Mouse (Mus musculus): Measurements from ENCODE around the gene H2-K1.

- TF ChIP-seq ZC3H11A (IDR thresholded peaks at IDR 0.05; ENCODE audit: borderline replicate concordance, low read depth, low read length) (no peak), ZNF384 (IDR thresholded peaks at IDR 0.05; ENCODE audit: low read depth, low read length) (no peak)
Measured at GRCm38 (mm10) chr17:33969394-33969793, 30.8 kb downstream of the H2-K1 start.

All from ES-E14 (cell line).